Mouse (Mus musculus) layer of hippocampus, adult 18-20 months (tissue): ENCODE measurements around the gene Lrrc8c. TPM values are rescaled to one million over a fixed set of nuclear protein-coding genes. Genes with fewer than 3 reads are reported as not detected.
"Not testable (repeated sequence)": the region's sequence is repeated elsewhere in the genome, so short reads cannot be mapped to it uniquely, and the experiment has no call there.

Experiments used
- DNase-seq, 2 experiments: peaks; one replicate each; pipeline ENCODE4 v3.0.0; 2022; ENCODE audit warnings: low spot score in 2 of 2
- total RNA-seq, 2 experiments: library from RNA; stranded (reverse); gene quantifications; 2 replicates each; pipeline ENCODE4 v1.2.3; 2021

The Lrrc8c gene
- total RNA-seq, 2 experiments from 2014 or later = 29.8 to 35.1 TPM

DNA sequence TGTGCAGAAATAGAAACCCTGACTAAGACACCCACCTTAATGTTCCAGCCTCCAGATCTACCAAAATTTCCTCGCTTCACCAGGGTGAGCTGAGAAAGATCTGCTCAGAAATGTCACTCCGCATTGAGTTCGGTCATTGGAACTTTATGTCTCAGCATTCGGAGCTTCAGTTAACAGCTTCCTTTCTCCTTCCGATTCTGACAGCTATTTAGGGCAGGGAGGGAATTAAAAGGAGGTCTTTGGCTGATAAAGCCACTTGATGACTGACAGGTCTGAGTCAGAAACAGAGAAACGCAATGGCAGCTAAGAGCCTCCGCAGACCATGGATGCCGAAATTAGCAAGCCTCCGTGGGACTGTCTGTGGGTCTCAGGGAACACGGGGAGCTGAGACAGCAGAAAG is 112.9 kb downstream of the Lrrc8c start:
- DNase-seq = peak; percentile 9 to 22

- DNase-seq = no peak
These were observed 116.4 kb downstream of the Lrrc8c start for GRCm38 (mm10) chr5:105635576-105635975.

DNA sequence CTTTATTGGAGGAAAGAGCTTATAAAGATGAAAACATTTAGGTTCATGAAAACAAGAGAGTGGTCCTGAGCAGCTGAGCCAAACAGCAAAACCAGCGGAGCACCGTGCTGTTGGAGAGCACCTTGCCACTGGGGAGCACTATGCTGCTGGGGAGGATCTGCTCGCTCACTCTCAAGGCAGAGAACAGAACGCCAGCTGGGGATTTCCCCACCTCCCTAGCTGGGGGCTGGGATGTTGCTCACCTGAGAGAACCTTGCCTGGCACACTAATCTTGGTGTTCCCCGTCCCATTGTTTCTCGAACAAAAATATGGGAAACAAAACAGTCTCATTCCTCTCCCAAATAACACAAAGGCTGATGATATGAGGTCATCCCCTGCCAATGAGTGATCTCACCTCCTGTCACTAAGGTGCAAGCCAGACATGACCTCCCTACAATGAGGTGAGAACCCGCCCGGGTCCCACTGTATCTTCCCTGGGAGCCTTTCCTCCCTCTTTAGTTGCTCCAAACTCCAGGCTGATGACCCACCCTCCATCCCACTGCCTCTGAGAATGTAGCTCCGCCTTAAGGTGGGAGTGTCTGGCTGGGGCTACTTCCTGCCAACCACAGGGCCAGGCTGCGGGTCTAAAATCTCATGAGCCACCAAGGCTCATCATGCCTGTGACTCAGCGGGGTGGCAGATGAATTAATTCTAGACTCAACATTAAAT is 117.5 kb downstream of the Lrrc8c start:
- no peak for DNase-seq

GRCm38 (mm10) chr5:105638266-105638665 is 119.1 kb downstream of the Lrrc8c start:
- DNase-seq = not testable (repeated sequence)

DNA sequence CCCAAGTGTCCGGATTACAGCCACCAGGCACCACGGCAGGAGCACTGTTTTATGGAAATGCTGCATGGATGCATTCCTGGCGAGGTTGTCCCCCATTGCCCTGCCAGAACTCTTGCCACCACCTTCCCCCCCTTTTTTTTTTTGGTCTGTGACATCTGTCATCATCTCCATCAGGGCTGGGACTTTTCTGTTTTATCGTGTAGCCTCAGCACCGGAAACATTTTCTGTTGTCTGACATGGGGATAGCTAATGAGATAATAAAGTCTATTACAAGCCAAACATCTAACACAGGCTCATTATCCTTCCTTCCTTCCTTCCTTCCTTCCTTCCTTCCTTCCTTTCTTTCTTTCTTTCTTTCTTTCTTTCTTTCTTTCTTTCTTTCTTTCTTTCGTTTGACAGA is 119.7 kb downstream of the Lrrc8c start:
- no peak for DNase-seq

DNA sequence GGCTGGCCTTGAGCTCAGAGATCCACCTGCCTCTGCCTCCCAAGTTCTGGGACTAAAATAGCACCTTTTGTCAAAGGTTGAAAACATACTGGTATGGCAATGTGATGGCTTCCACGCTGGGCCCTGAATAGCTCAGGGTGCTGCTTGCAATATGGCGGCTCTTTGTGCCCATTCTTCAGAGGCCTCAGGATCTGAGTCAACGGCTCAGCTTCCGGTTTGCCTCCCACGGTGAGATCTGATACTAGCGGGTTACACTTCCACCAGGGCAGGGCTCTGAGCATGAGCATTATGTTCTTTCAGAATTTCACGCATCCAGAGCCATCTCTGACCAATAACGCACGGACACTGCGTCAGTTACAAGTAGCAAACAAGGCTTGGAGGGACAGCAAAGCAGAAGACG is 120.2 kb downstream of the Lrrc8c start:
- DNase-seq = no peak

GRCm38 (mm10) chr5:105642517-105642916 is 123.3 kb downstream of the Lrrc8c start:
- DNase-seq = no peak

GRCm38 (mm10) chr5:105643276-105643675 is 124.1 kb downstream of the Lrrc8c start:
- DNase-seq = no peak

DNA sequence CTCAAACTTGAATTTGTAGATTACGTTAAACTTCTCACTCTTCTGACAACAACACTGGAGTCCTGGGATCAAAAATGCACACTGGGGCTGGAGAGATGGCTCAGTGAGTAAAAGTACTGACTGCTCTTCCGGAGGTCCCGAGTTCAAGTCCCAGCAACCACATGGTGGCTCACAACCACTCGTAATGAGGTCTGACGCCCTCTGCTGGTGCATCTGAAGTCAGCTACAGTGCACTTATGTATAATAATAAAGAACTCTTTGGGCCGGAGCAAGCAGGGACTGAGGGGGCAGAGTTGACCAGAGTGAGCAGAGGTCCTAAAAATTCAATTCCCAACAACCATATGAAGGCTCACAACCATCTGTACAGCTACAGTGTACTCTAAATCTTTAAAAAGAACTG is 125.0 kb downstream of the Lrrc8c start:
- no peak for DNase-seq

DNA sequence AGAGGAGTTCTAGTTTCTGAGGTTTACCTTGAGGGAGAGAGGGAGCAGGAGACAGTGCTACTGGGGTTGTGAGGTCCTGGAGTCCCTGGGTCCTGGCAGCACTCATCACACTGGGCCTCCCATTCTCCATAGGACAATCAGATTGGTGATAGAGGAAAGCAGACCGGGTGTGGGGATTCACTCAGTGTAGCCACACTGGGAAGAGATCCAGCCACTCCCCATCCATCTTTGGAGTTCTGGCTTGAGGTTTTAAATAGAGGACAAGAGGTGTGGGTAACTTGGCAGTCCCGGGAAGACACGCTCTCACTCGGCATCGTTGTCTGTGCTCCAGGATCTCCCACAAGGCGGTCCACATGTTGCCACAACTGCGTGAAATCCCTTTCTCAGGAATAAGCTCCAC is 127.9 kb downstream of the Lrrc8c start:
- no peak for DNase-seq

DNA sequence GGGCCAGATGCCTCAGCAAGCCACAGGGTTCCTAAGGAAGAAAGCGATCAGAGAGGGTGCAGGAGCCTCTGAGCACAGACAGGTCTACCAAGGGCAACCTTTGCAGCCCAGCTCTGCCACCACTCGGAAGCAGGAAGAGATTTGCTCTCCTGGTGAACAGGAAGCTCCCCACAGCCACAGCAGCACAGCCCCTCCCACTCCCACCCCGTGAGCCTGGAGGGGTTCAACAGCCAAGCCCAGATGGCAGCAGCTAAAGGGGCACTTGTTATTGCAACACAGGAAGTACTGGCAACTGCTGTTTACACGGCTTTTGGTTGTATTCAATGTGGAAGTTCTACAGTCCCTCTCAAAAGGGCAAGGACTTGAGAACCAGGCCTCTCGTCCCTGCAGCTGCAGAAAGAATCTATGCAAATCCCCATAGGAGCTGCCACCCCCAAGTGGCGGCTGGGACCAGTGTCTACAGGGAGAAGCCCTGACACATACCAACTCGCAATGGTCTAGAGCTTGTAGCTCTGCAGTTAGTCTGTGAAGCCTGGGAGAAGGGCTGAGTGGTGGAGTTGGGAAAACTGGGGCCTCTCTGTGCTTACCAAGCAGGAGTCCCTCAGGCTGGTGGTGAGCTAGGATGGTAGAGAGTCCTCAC is 129.6 kb downstream of the Lrrc8c start:
- peak in 1 of 2 experiments; percentile 31 for DNase-seq

DNA sequence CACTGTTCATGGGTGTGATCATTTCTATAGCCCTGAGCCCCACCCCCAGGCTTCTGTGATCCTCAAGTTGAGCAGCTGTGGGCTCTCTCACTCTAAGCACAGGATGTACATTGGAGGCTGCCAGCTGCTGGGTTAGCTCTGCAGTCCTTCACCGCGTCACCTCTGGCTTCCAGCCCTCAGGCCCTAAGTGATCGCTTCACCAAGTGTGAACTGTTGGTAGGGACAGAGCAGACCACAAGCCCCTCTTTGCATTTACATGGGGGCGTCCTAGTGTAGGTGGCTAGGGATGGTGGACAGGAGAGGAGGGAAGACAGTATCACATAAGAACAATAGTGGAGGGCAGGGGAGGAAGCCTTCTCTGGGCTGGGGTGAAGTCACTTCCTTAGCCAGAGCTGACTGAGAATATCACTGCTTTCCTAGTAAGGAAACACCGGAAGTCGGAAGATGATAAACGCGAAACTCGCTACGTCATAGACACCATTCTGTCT is 130.4 kb downstream of the Lrrc8c start:
- peak in 1 of 2 experiments; percentile 10 for DNase-seq

DNA sequence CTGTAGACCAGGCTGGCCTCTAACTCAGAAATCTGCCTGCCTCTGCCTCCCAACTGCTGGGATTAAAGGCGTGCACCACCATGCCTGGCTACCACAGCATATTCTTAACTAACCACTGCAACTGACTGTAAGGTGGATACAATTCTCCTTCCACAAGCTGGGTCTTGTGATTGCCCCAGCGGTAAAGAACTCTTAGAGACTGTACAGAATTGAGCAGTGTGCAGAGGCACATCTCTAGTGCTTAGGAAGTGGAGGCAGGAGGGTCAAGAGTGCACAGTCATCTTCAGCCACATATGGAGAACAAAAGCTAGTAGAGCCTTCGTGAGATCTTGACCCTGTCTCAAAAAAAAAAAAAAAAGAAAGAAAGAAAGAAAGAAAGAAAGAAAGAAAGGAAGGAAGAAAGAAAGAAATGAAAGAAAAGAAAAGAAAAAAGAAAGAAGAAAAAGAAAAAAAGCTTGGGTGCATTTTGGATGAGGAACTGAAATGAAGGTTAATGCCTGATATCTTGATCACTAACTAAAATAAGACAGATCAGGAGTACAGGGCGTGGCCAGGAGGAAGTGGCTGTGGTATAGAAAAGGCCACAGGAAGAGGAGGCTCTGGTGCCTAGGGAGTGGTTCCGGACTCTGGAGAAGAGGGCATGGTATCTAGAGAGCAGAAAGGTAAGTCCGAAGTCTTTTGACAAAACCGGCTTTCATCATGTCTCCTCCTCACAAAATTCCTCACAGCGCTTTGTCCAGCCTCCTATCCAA is 131.7 kb downstream of the Lrrc8c start:
- DNase-seq = no peak

- DNase-seq = no peak
These were observed 132.4 kb downstream of the Lrrc8c start for GRCm38 (mm10) chr5:105651561-105651991.

DNA sequence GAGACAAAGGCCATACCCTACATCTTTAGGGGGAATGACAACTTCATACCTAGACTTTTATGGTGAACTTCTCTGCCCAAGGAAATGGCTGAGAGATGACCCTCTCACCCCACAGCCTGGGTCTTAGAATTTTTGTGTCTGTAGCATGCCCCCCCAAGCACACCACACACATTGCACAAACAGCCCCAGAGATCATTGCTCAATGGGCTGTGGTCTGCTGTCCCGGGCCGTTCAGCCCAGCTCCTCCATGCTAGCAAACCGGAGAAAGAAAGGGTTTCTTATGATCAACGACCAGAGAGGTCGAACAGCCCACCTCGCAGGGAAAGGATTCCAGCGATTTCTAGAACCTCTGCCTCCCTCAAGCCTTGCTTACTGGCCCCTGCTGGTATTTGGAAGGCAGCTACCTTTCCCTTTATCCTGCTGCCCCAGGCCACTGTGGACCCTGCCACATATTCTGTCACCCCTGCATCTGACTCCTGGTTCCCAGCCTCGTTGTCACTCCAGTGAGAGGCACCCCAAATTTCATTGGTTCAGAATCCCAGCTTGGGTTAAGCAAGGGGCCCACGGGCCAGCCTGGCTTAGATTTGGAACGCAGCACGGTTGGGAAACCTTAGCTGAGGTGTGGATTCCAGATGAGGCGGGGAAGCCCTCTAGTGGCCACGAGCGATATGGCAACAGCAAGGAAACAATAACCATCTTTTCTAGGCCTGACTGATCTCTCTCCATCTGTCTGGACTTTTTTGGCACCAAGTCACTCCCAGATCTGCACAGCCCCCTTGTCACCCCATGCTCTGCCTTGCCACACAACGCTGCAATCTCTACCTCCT is 135.3 kb downstream of the Lrrc8c start:
- peak; percentile 78 to 91 for DNase-seq

DNA sequence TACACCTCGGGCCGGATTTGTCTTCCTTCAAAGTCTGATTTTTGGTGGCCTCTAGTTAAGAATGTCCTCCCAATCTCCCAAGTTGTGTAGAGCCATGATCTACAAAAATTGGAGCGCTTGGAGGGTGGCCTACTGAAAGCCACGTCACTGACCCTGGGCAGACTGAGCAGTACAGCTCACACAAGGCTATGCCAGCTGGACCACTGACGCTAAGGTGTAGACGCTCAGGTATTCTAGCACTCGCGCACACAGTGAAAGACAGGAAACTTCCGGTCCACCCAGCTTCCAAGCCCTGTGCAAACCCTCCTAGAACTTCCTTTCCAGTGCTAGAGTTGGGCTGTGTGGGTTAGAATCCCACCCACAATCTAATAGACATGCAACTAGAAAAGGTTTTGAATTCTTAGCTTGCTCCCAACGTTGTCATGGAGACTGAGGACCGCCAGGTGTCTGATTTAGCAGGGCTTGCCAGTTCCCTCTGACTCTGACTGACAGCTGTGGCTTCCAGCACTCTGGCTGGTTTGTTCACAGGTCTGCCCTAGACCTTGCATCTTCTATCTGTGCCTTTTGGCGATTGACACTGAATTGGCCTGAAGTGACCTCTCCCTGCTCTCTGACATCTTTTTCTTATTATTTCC is 136.0 kb downstream of the Lrrc8c start:
- peak in 1 of 2 experiments; percentile 42 for DNase-seq

- DNase-seq = no peak
These were observed 142.7 kb downstream of the Lrrc8c start for GRCm38 (mm10) chr5:105661894-105662293.
